Mouse (Mus musculus): Measurements from ENCODE around the gene Cluap1.

GRCm38 (mm10) chr16:3884201-3885064, 24.2 kb upstream of the Cluap1 start, which contains the start of the genes Zfp597 and Gm20695:
- TF ChIP-seq POLR2A (IDR thresholded peaks at IDR 0.05; ENCODE audit: insufficient read length, low read depth) (peak; percentile 59), SRF (IDR thresholded peaks at IDR 0.05; ENCODE audit: control insufficient read depth, insufficient read length, low read depth) (peak; percentile 70), TCF12 (IDR thresholded peaks at IDR 0.05; ENCODE audit: insufficient read depth, poor library complexity, severe bottlenecking) (no peak), MYOD1 (IDR thresholded peaks at IDR 0.05; ENCODE audit: control insufficient read depth in 1 of 3, insufficient read length in 2 of 3, low read depth in 2 of 3) (peak in 2 of 3 experiments; percentile 72 to 82), POLR2AphosphoS2 (IDR thresholded peaks at IDR 0.05; ENCODE audit: insufficient read length, low read depth) (peak; percentile 32), REST (IDR thresholded peaks at IDR 0.05; ENCODE audit: insufficient read depth, insufficient read length) (no peak), E2F4 (IDR thresholded peaks at IDR 0.05; ENCODE audit: insufficient read depth) (no peak), USF1 (IDR thresholded peaks at IDR 0.05; ENCODE audit: low read depth) (no peak), MAX (IDR thresholded peaks at IDR 0.05; ENCODE audit: low read depth) (no peak), CEBPB (IDR thresholded peaks at IDR 0.05; ENCODE audit: insufficient read depth, poor library complexity, severe bottlenecking) (no peak), MYOG (IDR thresholded peaks at IDR 0.05; ENCODE audit: control insufficient read depth in 1 of 3, insufficient read depth in 1 of 3, insufficient read length in 2 of 3, low read depth in 2 of 3) (peak in 2 of 3 experiments; percentile 89 to 92), TCF3 (IDR thresholded peaks at IDR 0.05; ENCODE audit: insufficient read length, low read depth) (no peak)

All from myocyte (in vitro differentiated cells).